Mouse (Mus musculus): Measurements from ENCODE around the gene Megf11.
"Not testable (repeated sequence)": the region's sequence is repeated elsewhere in the genome, so short reads cannot be mapped to it uniquely, and the experiment has no call there.

Megf11 gene

GRCm38 (mm10) chr9:64698586-64698985 lies 313.2 kb downstream of the Megf11 start:
- no peak for DNase-seq (ENCODE audit: low read depth)

GRCm38 (mm10) chr9:64700451-64701311 lies 315.3 kb downstream of the Megf11 start:
- DNase-seq (ENCODE audit: low read depth): no peak

GRCm38 (mm10) chr9:64701651-64702050 lies 316.2 kb downstream of the Megf11 start:
- no peak for DNase-seq (ENCODE audit: low read depth)

- no peak for DNase-seq (ENCODE audit: low read depth)
Measured at GRCm38 (mm10) chr9:64702391-64702790, 317.0 kb downstream of the Megf11 start.

- DNase-seq (ENCODE audit: low read depth): peak; percentile 91
Measured at GRCm38 (mm10) chr9:64702937-64703336, 317.5 kb downstream of the Megf11 start.

GRCm38 (mm10) chr9:64703420-64703965 lies 318.1 kb downstream of the Megf11 start:
- peak; percentile 48 for DNase-seq (ENCODE audit: low read depth)

- DNase-seq (ENCODE audit: low read depth): peak; percentile 31
Measured at GRCm38 (mm10) chr9:64704073-64704840, 318.8 kb downstream of the Megf11 start.

- DNase-seq (ENCODE audit: low read depth): not testable (repeated sequence)
Measured at GRCm38 (mm10) chr9:64710291-64710690, 324.9 kb downstream of the Megf11 start.

GRCm38 (mm10) chr9:64719526-64720163 lies 334.2 kb downstream of the Megf11 start:
- DNase-seq (ENCODE audit: low read depth): no peak

- peak; percentile 33 for DNase-seq (ENCODE audit: low read depth)
Measured at GRCm38 (mm10) chr9:64726454-64726853, 341.0 kb downstream of the Megf11 start.

GRCm38 (mm10) chr9:64731029-64731560 lies 345.7 kb downstream of the Megf11 start:
- no peak for DNase-seq (ENCODE audit: low read depth)

- peak; percentile 54 for DNase-seq (ENCODE audit: low read depth)
Measured at GRCm38 (mm10) chr9:64734166-64734565, 348.7 kb downstream of the Megf11 start.

- not testable (repeated sequence) for DNase-seq (ENCODE audit: low read depth)
Measured at GRCm38 (mm10) chr9:64734992-64735391, 349.6 kb downstream of the Megf11 start.

- DNase-seq (ENCODE audit: low read depth): peak; percentile 69
Measured at GRCm38 (mm10) chr9:64736076-64736638, 350.7 kb downstream of the Megf11 start.

- DNase-seq (ENCODE audit: low read depth): peak; percentile 89
Measured at GRCm38 (mm10) chr9:64736639-64737405, 351.4 kb downstream of the Megf11 start.

GRCm38 (mm10) chr9:64737406-64738201 lies 352.2 kb downstream of the Megf11 start, which contains the start of gene Rab11a:
Gene Rab11a (minus strand): TSS chr9:64737758.
- peak; percentile 97 for DNase-seq (ENCODE audit: low read depth)

- no peak for DNase-seq (ENCODE audit: low read depth)
Measured at GRCm38 (mm10) chr9:64739001-64739400, 353.6 kb downstream of the Megf11 start.

- DNase-seq (ENCODE audit: low read depth): no peak
Measured at GRCm38 (mm10) chr9:64742453-64742852, 357.0 kb downstream of the Megf11 start.

- DNase-seq (ENCODE audit: low read depth): peak; percentile 82
Measured at GRCm38 (mm10) chr9:64747735-64748134, 362.3 kb downstream of the Megf11 start.

GRCm38 (mm10) chr9:64749314-64749713 lies 363.9 kb downstream of the Megf11 start:
- DNase-seq (ENCODE audit: low read depth): no peak

All from 416B (cell line).